Mouse (Mus musculus) heart, postnatal 36 days (tissue): Measurements from ENCODE around the gene Zfp715. TPM values are rescaled to one million over a fixed set of nuclear protein-coding genes. Genes with fewer than 3 reads are reported as not detected.
"Not testable (repeated sequence)": the region's sequence is repeated elsewhere in the genome, so short reads cannot be mapped to it uniquely, and the experiment has no call there.

Experiments
- DNase-seq, 2 experiments: peaks; one replicate each; pipeline ENCODE4 v3.0.0; 2021 to 2022
- intact Hi-C: fragments of 180-260 bp; cut with DNase I; formaldehyde crosslinking; loops from one replicate; pipeline ENCODE4 v1.15.1; 2025
- total RNA-seq, 2 experiments: library from RNA; stranded (reverse); gene quantifications; 2 replicates each; pipeline ENCODE4 v1.2.3; 2021

Zfp715 gene
- total RNA-seq, 2 experiments from 2014 or later: 15.0 to 17.2 TPM

GRCm38 (mm10) chr7:43309069-43309468 lies 4.0 kb downstream of the Zfp715 start:
- intact Hi-C loops: loop anchor here (5.0 kb wide), 1 partner anchor 133 kb away; the partner anchor contains the start of genes Cldnd2, Etfb and Gm45233
- peak; percentile 33 to 39 for DNase-seq

- DNase-seq: peak in 1 of 2 experiments; percentile 42
- intact Hi-C loops: loop anchor here (2.0 to 5.0 kb wide), 2 partner anchors 20 to 137 kb away; partner anchors contain the start of genes Cldnd2, Etfb and Gm45233
Measured at GRCm38 (mm10) chr7:43305235-43305634, 7.9 kb downstream of the Zfp715 start.

GRCm38 (mm10) chr7:43291524-43291923 lies 21.6 kb downstream of the Zfp715 start:
- no peak for DNase-seq
- intact Hi-C loops: loop anchor here (10.0 kb wide), 1 partner anchor 1797 kb away; the partner anchor contains the start of genes AW146154 and Gm20449

GRCm38 (mm10) chr7:43282859-43283595 lies 30.1 kb downstream of the Zfp715 start:
- intact Hi-C loops: loop anchor here (1.0 kb wide), 3 partner anchors 30 to 94 kb away; partner anchors contain the start of gene Zfp715
- DNase-seq: peak; percentile 81 to 92

- intact Hi-C loops: no loop called here
- DNase-seq: no peak
Measured at GRCm38 (mm10) chr7:43282459-43282858, 30.6 kb downstream of the Zfp715 start.

GRCm38 (mm10) chr7:43277401-43277800 lies 35.7 kb downstream of the Zfp715 start:
- DNase-seq: no peak
- intact Hi-C loops: no loop called here

- DNase-seq, intact Hi-C loops: not testable (repeated sequence)
Measured at GRCm38 (mm10) chr7:43276178-43276577, 36.9 kb downstream of the Zfp715 start.

GRCm38 (mm10) chr7:43273476-43273875 lies 39.6 kb downstream of the Zfp715 start:
- no peak for DNase-seq
- intact Hi-C loops: no loop called here

GRCm38 (mm10) chr7:43267359-43267758 lies 45.7 kb downstream of the Zfp715 start:
- intact Hi-C loops, DNase-seq: not testable (repeated sequence)

GRCm38 (mm10) chr7:43253540-43253939 lies 59.6 kb downstream of the Zfp715 start:
- intact Hi-C loops: no loop called here
- no peak for DNase-seq

GRCm38 (mm10) chr7:43250718-43251117 lies 62.4 kb downstream of the Zfp715 start:
- intact Hi-C loops: loop anchor here (1.0 kb wide), 1 partner anchor 41 kb away; no protein-coding TSS in a partner anchor
- DNase-seq: not testable (repeated sequence)

Other genes starting within 250 kb of the Zfp715 start
- not detected for gene Zfp936, start 199.1 kb downstream of the Zfp715 start, total RNA-seq
- not detected for gene Siglecf, start 38.0 kb upstream of the Zfp715 start, total RNA-seq
- under 1 TPM; 0.22 to 0.51 TPM for gene Siglecg, start 94.9 kb upstream of the Zfp715 start, total RNA-seq
- gene Lim2, start 114.4 kb upstream of the Zfp715 start, total RNA-seq: not detected
- not detected for gene Nkg7, start 123.8 kb upstream of the Zfp715 start, total RNA-seq
- not detected for gene Cldnd2, start 127.5 kb upstream of the Zfp715 start, total RNA-seq
- 1,000 to 10,000 TPM; 1,276 to 1,377 TPM for gene Etfb, start 130.8 kb upstream of the Zfp715 start, total RNA-seq
- gene Gm45233, start 130.8 kb upstream of the Zfp715 start, total RNA-seq: under 1 TPM in 1 of 2 experiments, not detected in 1; 0.70 TPM
- 1 to 10 TPM; 2.0 to 2.5 TPM for gene Vsig10l, start 149.9 kb upstream of the Zfp715 start, total RNA-seq
- under 1 TPM; 0.19 to 0.36 TPM for gene Iglon5, start 176.8 kb upstream of the Zfp715 start, total RNA-seq
- not detected for gene 4931406B18Rik, start 192.6 kb upstream of the Zfp715 start, total RNA-seq
- gene Cd33, start 231.1 kb upstream of the Zfp715 start, total RNA-seq: 1 to 10 TPM; 3.8 to 4.4 TPM
- under 1 TPM; 0.87 to 0.94 TPM for gene Zfp658, start 249.0 kb upstream of the Zfp715 start, total RNA-seq